Mouse (Mus musculus) gastrocnemius, postnatal 10 days (tissue): Measurements from ENCODE around the gene Syncrip. TPM values are rescaled to one million over a fixed set of nuclear protein-coding genes. Genes with fewer than 3 reads are reported as not detected.
A peak's percentile ranks its signal among the peaks of the same experiment; 100 is the strongest.

Experiments used
- DNase-seq: peaks from one replicate; pipeline ENCODE4 v3.0.0; 2021; ENCODE audit warnings: mixed read lengths
- long read RNA-seq, 2 experiments: library from polyadenylated mRNA; stranded (forward); transcript quantifications; one replicate each; pipeline ENCODE4 v2.0.0; 2021
- total RNA-seq, 2 experiments: library from RNA; stranded (reverse); gene quantifications; 2 replicates each; pipeline ENCODE4 v1.2.3; 2021

The Syncrip gene
- total RNA-seq, result 10 to 100 TPM; 65.8 to 77.3 TPM
- long read RNA-seq, experiment 1, full-length matches to known transcripts, result 32 of 44 reads
- long read RNA-seq, experiment 1, partial matches to known transcripts, result 4 of 44 reads
- long read RNA-seq, experiment 1, other reads (novel, unspliced or antisense), result 8 of 44 reads
- long read RNA-seq, experiment 2, full-length matches to known transcripts, result 44 of 50 reads
- long read RNA-seq, experiment 2, partial matches to known transcripts, result 5 of 50 reads
- long read RNA-seq, experiment 2, other reads (novel, unspliced or antisense), result 1 of 50 reads

GRCm38 (mm10) chr9:88482230-88482828 is at the start of gene Syncrip:
Gene Syncrip (minus strand): TSS chr9:88482574.
- peak; percentile 94 for DNase-seq

GRCm38 (mm10) chr9:88529979-88530580 is 47.7 kb upstream of the Syncrip start:
- DNase-seq, result no peak

GRCm38 (mm10) chr9:88529571-88529970 is 47.2 kb upstream of the Syncrip start:
- no peak for DNase-seq

- no peak for DNase-seq
Measured at GRCm38 (mm10) chr9:88528736-88529135, 46.4 kb upstream of the Syncrip start.

- peak; percentile 18 for DNase-seq
Measured at GRCm38 (mm10) chr9:88527956-88528355, 45.6 kb upstream of the Syncrip start.

- DNase-seq, result no peak
Measured at GRCm38 (mm10) chr9:88525341-88525740, 43.0 kb upstream of the Syncrip start.

- no peak for DNase-seq
Measured at GRCm38 (mm10) chr9:88524796-88525195, 42.4 kb upstream of the Syncrip start.

- no peak for DNase-seq
Measured at GRCm38 (mm10) chr9:88524367-88524766, 42.0 kb upstream of the Syncrip start.

- no peak for DNase-seq
Measured at GRCm38 (mm10) chr9:88523335-88523668, 40.9 kb upstream of the Syncrip start.

- peak; percentile 99 for DNase-seq
Measured at GRCm38 (mm10) chr9:88522569-88523334, 40.4 kb upstream of the Syncrip start.

GRCm38 (mm10) chr9:88521961-88522568 is 39.7 kb upstream of the Syncrip start:
- no peak for DNase-seq

- no peak for DNase-seq
Measured at GRCm38 (mm10) chr9:88520849-88521483, 38.6 kb upstream of the Syncrip start.

GRCm38 (mm10) chr9:88520122-88520848 is 37.9 kb upstream of the Syncrip start:
- no peak for DNase-seq

- no peak for DNase-seq
Measured at GRCm38 (mm10) chr9:88519390-88520121, 37.2 kb upstream of the Syncrip start.

GRCm38 (mm10) chr9:88516361-88516995 is 34.1 kb upstream of the Syncrip start:
- no peak for DNase-seq

GRCm38 (mm10) chr9:88515546-88515945 is 33.2 kb upstream of the Syncrip start:
- no peak for DNase-seq

GRCm38 (mm10) chr9:88501846-88502245 is 19.5 kb upstream of the Syncrip start:
- DNase-seq, result no peak

GRCm38 (mm10) chr9:88500112-88500511 is 17.7 kb upstream of the Syncrip start:
- no peak for DNase-seq

GRCm38 (mm10) chr9:88492522-88492921 is 10.1 kb upstream of the Syncrip start:
- DNase-seq, result no peak

- no peak for DNase-seq
Measured at GRCm38 (mm10) chr9:88484531-88484930, 2.2 kb upstream of the Syncrip start.
